Mouse (Mus musculus) urinary bladder, postnatal 4 days (tissue): ENCODE results near the gene Pkhd1.
"Not testable (repeated sequence)": the region's sequence is repeated elsewhere in the genome, so short reads cannot be mapped to it uniquely, and the experiment has no call there.

Experiments used
- DNase-seq, 2 experiments: peaks; one replicate each; pipeline ENCODE4 v3.0.0; 2021 to 2022; ENCODE audit warnings: low spot score in 2 of 2

Pkhd1 gene

GRCm38 (mm10) chr1:20301631-20302030 is 316.2 kb downstream of the Pkhd1 start:
- DNase-seq: no peak

GRCm38 (mm10) chr1:20288696-20289095 is 329.2 kb downstream of the Pkhd1 start:
- DNase-seq: no peak

- DNase-seq: no peak
Observed at GRCm38 (mm10) chr1:20260403-20260802, 357.5 kb downstream of the Pkhd1 start.

- no peak for DNase-seq
Observed at GRCm38 (mm10) chr1:20248169-20248568, 369.7 kb downstream of the Pkhd1 start.

GRCm38 (mm10) chr1:20216681-20217080 is 401.2 kb downstream of the Pkhd1 start:
- DNase-seq: no peak

- no peak for DNase-seq
Observed at GRCm38 (mm10) chr1:20190444-20190843, 427.4 kb downstream of the Pkhd1 start.

- no peak for DNase-seq
Observed at GRCm38 (mm10) chr1:20180157-20180556, 437.7 kb downstream of the Pkhd1 start.

GRCm38 (mm10) chr1:20171199-20171598 is 446.7 kb downstream of the Pkhd1 start:
- no peak for DNase-seq

GRCm38 (mm10) chr1:20150627-20151026 is 467.2 kb downstream of the Pkhd1 start:
- not testable (repeated sequence) for DNase-seq

GRCm38 (mm10) chr1:20150016-20150415 is 467.8 kb downstream of the Pkhd1 start:
- DNase-seq: no peak

GRCm38 (mm10) chr1:20136205-20136604 is 481.7 kb downstream of the Pkhd1 start:
- no peak for DNase-seq

- no peak for DNase-seq
Observed at GRCm38 (mm10) chr1:20135065-20135618, 482.7 kb downstream of the Pkhd1 start.

- no peak for DNase-seq
Observed at GRCm38 (mm10) chr1:20133636-20134035, 484.2 kb downstream of the Pkhd1 start.

GRCm38 (mm10) chr1:20131786-20132596 is 485.9 kb downstream of the Pkhd1 start:
- no peak for DNase-seq

GRCm38 (mm10) chr1:20117331-20117730 is 500.5 kb downstream of the Pkhd1 start:
- no peak for DNase-seq

GRCm38 (mm10) chr1:20069733-20070132 is 548.1 kb downstream of the Pkhd1 start:
- DNase-seq: no peak

GRCm38 (mm10) chr1:20058245-20058644 is 559.6 kb downstream of the Pkhd1 start:
- DNase-seq: no peak

- no peak for DNase-seq
Observed at GRCm38 (mm10) chr1:20039389-20039788, 578.5 kb downstream of the Pkhd1 start.

- no peak for DNase-seq
Observed at GRCm38 (mm10) chr1:20035277-20035676, 582.6 kb downstream of the Pkhd1 start.

- no peak for DNase-seq
Observed at GRCm38 (mm10) chr1:20018198-20018925, 599.5 kb downstream of the Pkhd1 start.

GRCm38 (mm10) chr1:20017619-20018018 is 600.2 kb downstream of the Pkhd1 start:
- no peak for DNase-seq
